Mouse (Mus musculus) ES-E14 (cell line): ENCODE data around the gene Guca2b.

Experiments used
- CHD2 ChIP-seq: IDR thresholded peaks from 2 replicates; pipeline ENCODE4 v1.6.1; 2014; ENCODE audit warnings: mild to moderate bottlenecking, low read depth, low read length, inconsistent platforms
- HCFC1 ChIP-seq: IDR thresholded peaks from 2 replicates; pipeline ENCODE4 v1.6.1; 2012; ENCODE audit warnings: low read length, inconsistent platforms, borderline replicate concordance; ENCODE audit not compliant: insufficient read depth
- MAFK ChIP-seq: IDR thresholded peaks from 2 replicates; pipeline ENCODE4 v1.6.1; 2014; ENCODE audit warnings: mild to moderate bottlenecking, low read depth, low read length, inconsistent platforms; ENCODE audit not compliant: insufficient read depth
- ZC3H11A ChIP-seq: IDR thresholded peaks from 2 replicates; pipeline ENCODE4 v1.6.1; 2012; ENCODE audit warnings: low read depth, mild to moderate bottlenecking, inconsistent platforms, low read length, borderline replicate concordance
- ZNF384 ChIP-seq: IDR thresholded peaks from 2 replicates; pipeline ENCODE4 v1.6.1; 2012; ENCODE audit warnings: low read depth, low read length, inconsistent platforms

DNA sequence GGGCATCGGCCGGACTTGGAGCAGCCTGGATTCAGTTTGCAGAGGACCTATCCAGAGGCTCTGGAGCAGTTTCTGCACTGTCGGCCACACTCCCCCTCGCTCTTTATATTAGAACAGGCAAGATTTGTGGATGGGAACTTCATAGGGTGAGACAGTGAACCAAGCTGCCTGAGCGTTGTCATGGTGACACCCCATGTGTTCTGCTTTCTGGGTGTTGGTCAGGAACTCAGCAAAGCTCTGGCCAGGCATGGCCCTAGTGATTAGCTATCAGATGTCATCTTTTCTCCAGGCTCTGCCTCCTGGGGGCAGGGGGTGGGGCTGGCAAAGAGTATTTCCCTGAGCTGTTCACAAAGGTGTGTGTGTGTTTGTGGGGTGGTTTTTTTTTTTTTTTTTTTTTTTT is 23.8 kb upstream of the Guca2b start:
- no peak for TF ChIP-seq HCFC1
- no peak for TF ChIP-seq MAFK
- TF ChIP-seq CHD2 = no peak
- no peak for TF ChIP-seq ZNF384
- no peak for TF ChIP-seq ZC3H11A
